Mouse (Mus musculus): ENCODE results near the gene Aanat.

- TF ChIP-seq POLR2A (IDR thresholded peaks at IDR 0.05; ENCODE audit: control insufficient read depth, low read depth, low read length): no peak
- no peak for TF ChIP-seq CTCF (IDR thresholded peaks at IDR 0.05; ENCODE audit: control insufficient read depth, insufficient read depth, insufficient replicate concordance, low read depth, low read length)
These were observed 29.7 kb downstream of the Aanat start for GRCm38 (mm10) chr11:116615735-116616437.

Data from testis, adult 2 months (tissue).